Mouse (Mus musculus) fat pad, adult 2 months (tissue): ENCODE measurements at regions not wholly inside any gene's neighbourhood (a gene's known extent, or its start where the extent isn't known, plus 50 kb on each side); places are given as distances from the start of the nearest gene placed in this dataset.

ENCODE experiments used
- DNase-seq: peaks from one replicate; pipeline ENCODE4 v3.0.0-alpha.2; 2011; ENCODE audit warnings: low read depth, low spot score; ENCODE audit errors: extremely low read depth

GRCm38 (mm10) chr13:107410267-107410666 is 388.3 kb upstream of the Kif2a start:
- no peak for DNase-seq

- no peak for DNase-seq
Observed at GRCm38 (mm10) chr13:107407674-107408026, 385.7 kb upstream of the Kif2a start.

GRCm38 (mm10) chr13:107406977-107407673 is 385.2 kb upstream of the Kif2a start:
- DNase-seq: no peak

GRCm38 (mm10) chr13:107398621-107399363 is 376.9 kb upstream of the Kif2a start:
- DNase-seq: no peak

GRCm38 (mm10) chr13:107396036-107396435 is 374.1 kb upstream of the Kif2a start:
- no peak for DNase-seq

- no peak for DNase-seq
Observed at GRCm38 (mm10) chr13:107394451-107394850, 372.5 kb upstream of the Kif2a start.

- DNase-seq: no peak
Observed at GRCm38 (mm10) chr13:107389535-107390150, 367.7 kb upstream of the Kif2a start.

- DNase-seq: no peak
Observed at GRCm38 (mm10) chr13:107389074-107389473, 367.1 kb upstream of the Kif2a start.

- DNase-seq: no peak
Observed at GRCm38 (mm10) chr13:107378076-107378475, 356.1 kb upstream of the Kif2a start.

- DNase-seq: no peak
Observed at GRCm38 (mm10) chr13:107372666-107373065, 350.7 kb upstream of the Kif2a start.

GRCm38 (mm10) chr13:107371616-107372582 is 350.0 kb upstream of the Kif2a start:
- no peak for DNase-seq

- no peak for DNase-seq
Observed at GRCm38 (mm10) chr13:107367639-107368038, 345.7 kb upstream of the Kif2a start.

- no peak for DNase-seq
Observed at GRCm38 (mm10) chr13:107365766-107366165, 343.8 kb upstream of the Kif2a start.

- DNase-seq: no peak
Observed at GRCm38 (mm10) chr13:107365241-107365640, 343.3 kb upstream of the Kif2a start.

GRCm38 (mm10) chr13:107362806-107363687 is 341.1 kb upstream of the Kif2a start:
- DNase-seq: no peak

- no peak for DNase-seq
Observed at GRCm38 (mm10) chr13:107340802-107341364, 319.0 kb upstream of the Kif2a start.

GRCm38 (mm10) chr13:107338111-107338510 is 316.2 kb upstream of the Kif2a start:
- no peak for DNase-seq

GRCm38 (mm10) chr13:107337111-107337510 is 315.2 kb upstream of the Kif2a start:
- no peak for DNase-seq

GRCm38 (mm10) chr13:107329348-107329747 is 307.4 kb upstream of the Kif2a start:
- DNase-seq: no peak
